ENCODE assay signal across 8 mouse cellular contexts in the genomic region with DNA sequence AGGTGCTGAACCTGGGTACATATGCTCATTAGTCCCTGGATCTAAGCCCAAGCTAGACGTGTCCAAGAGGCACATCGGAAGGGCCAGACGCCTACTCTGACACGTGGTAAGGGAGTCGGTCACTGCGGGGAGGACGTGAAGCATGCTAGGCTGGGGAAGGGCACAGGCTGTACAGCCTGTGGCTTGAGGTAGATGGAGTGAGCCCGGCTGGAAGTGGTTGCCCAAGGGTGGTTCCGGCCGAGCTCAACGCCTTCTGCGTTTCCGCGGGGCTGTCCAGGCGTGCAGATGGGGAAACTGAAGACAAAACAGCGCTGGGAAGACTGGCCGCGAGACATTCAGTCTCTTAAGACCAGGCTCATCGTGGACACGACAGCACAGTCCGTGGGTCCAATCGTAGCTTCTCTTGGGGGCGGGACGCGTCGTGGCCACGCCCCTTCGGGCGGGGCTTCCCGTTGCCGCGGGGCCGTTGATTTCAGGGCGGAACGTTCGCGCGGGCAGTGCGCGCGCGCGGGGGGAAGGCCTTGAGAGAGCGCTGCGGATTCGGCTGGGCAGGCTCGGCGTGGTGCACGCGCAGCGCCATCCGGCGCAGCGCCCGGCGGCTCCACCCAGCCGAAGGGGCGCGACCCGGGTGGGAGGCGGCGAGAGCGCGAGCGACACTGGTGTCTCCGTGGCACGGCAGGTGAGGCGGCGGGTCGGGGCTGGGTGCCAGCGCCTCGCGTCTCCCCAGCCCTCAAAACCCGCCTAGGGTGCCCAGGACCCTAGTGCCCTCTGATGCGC. TPM values are rescaled to one million over a fixed set of nuclear protein-coding genes. Genes with fewer than 3 reads are reported as not detected.
DNase-seq lines count a peak whose midpoint lies in the region; ATAC-seq lines count a peak whose summit lies in the region.

No protein-coding gene starts in this region.

- peak overlapping the region; percentile 80 for H3K9ac ChIP-seq in heart, embryonic 14.5 days (ENCODE audit: low read length)
- peak overlapping the region; percentile 84 for H3K9ac ChIP-seq in liver, embryonic 13.5 days
- peak overlapping the region; percentile 85 for H3K9ac ChIP-seq in stomach, embryonic 16.5 days (ENCODE audit: low read length)

- H3K4me1 ChIP-seq in heart, embryonic 14.5 days (ENCODE audit: control insufficient read depth in 2 of 2, insufficient read depth in 2 of 2, low read length in 2 of 2): peaks cover 11 to 23% of the 10 kb centered on the region in 2 experiments
- H3K4me1 ChIP-seq in liver, embryonic 13.5 days (replicated peaks): peaks cover 29% of the 10 kb centered on the region
- H3K4me1 ChIP-seq in stomach, embryonic 16.5 days (ENCODE audit: control insufficient read depth, insufficient read depth, low read length): peaks cover 39% of the 10 kb centered on the region

- ATAC-seq in erythroid progenitor cell, adult 5-6 weeks (replicated peaks; ENCODE audit: low FRiP score, poor library complexity, severe bottlenecking): peak; percentile 84
- ATAC-seq in heart, embryonic 14.5 days (ENCODE audit: insufficient number of reproducible peaks, insufficient read depth, low FRiP score, low read depth): peak; percentile 95
- peak; percentile 96 for ATAC-seq in liver, embryonic 13.5 days (ENCODE audit: low read depth)
- ATAC-seq in stomach, embryonic 16.5 days (ENCODE audit: insufficient read depth, low FRiP score): peak; percentile 92

- H3K27ac ChIP-seq in heart, embryonic 14.5 days (replicated peaks in 1 of 2; ENCODE audit: control insufficient read depth in 1 of 2, insufficient read depth in 1 of 2, low read depth in 2 of 2, low read length in 2 of 2): peak overlapping the region; percentile 50 to 69; a peak in 2 of 4 replicates
- peak overlapping the region; percentile 47; the same call in 1 of the 2 replicates for H3K27ac ChIP-seq in liver, embryonic 13.5 days
- H3K27ac ChIP-seq in stomach, embryonic 16.5 days (ENCODE audit: low read length): peak overlapping the region; percentile 91

- H3K9me3 ChIP-seq in heart, embryonic 14.5 days (ENCODE audit: control insufficient read depth, low read length): 0 out of 2 replicates have a peak, but pooled peaks cover 3% of the 10 kb centered on the region
- no peaks in the 10 kb centered on the region for H3K9me3 ChIP-seq in liver, embryonic 13.5 days (replicated peaks)
- no peaks in the 10 kb centered on the region for H3K9me3 ChIP-seq in stomach, embryonic 16.5 days (replicated peaks; ENCODE audit: control insufficient read depth, low read length)

- peak overlapping the region; percentile 89 for H3K4me2 ChIP-seq in heart, embryonic 14.5 days (ENCODE audit: low read length)
- H3K4me2 ChIP-seq in liver, embryonic 13.5 days: peak overlapping the region; percentile 91
- H3K4me2 ChIP-seq in stomach, embryonic 16.5 days (ENCODE audit: low read depth, low read length): peak overlapping the region; percentile 81

- DNase-seq in CD4-positive helper T cell, adult 2 months (ENCODE audit: low read depth, low spot score): peak; percentile 99
- peak; percentile 86 for DNase-seq in brain, embryonic 18.5 days (ENCODE audit: low read depth, low spot score)
- peak; percentile 99 for DNase-seq in kidney, postnatal 14 days
- DNase-seq in liver, embryonic 13.5 days: peak; percentile 93
- peak; percentile 95 for DNase-seq in neural tube, embryonic 10.5 days (ENCODE audit: extremely low spot score, low spot score)

- peak overlapping the region; percentile 63 to 81 for H3K4me3 ChIP-seq in heart, embryonic 14.5 days (ENCODE audit: control insufficient read depth in 1 of 2, insufficient read depth in 1 of 2, low read depth in 1 of 2, low read length in 2 of 2)
- H3K4me3 ChIP-seq in liver, embryonic 13.5 days (replicated peaks): peak overlapping the region; percentile 78
- peak overlapping the region; percentile 69 for H3K4me3 ChIP-seq in stomach, embryonic 16.5 days (replicated peaks; ENCODE audit: low read length)

- no peaks in the 10 kb centered on the region; the same call in 1 of the 2 replicates for H3K36me3 ChIP-seq in heart, embryonic 14.5 days (ENCODE audit: control insufficient read depth, insufficient read depth, low read length)
- no peaks in the 10 kb centered on the region for H3K36me3 ChIP-seq in liver, embryonic 13.5 days
- no peaks in the 10 kb centered on the region for H3K36me3 ChIP-seq in stomach, embryonic 16.5 days (ENCODE audit: control insufficient read depth, insufficient read depth, low read length)

- H3K27me3 ChIP-seq in heart, embryonic 14.5 days (ENCODE audit: control insufficient read depth, insufficient read depth, low read length): peaks cover 5% of the 10 kb centered on the region; the same call in 1 of the 2 replicates
- peaks cover 8% of the 10 kb centered on the region; the same call in 1 of the 2 replicates for H3K27me3 ChIP-seq in liver, embryonic 13.5 days
- no peaks in the 10 kb centered on the region for H3K27me3 ChIP-seq in stomach, embryonic 16.5 days (ENCODE audit: control insufficient read depth, insufficient read depth, low read length)

- under 1% methylated on average over 52 of the region's 75 CpGs for WGBS in heart, embryonic 14.5 days
- WGBS in liver, embryonic 13.5 days (ENCODE audit: insufficient replicate concordance): under 1% methylated on average over 73 of the region's 75 CpGs
- under 1% methylated on average over 75 of the region's 75 CpGs for WGBS in stomach, embryonic 16.5 days

RNA-seq across cellular contexts. Expression of gene Fam118a, which starts 8.0 kb away (rescaled TPM):
- 2.2 and 3.8 TPM in 2 replicates for total RNA-seq in erythroid progenitor cell, adult 5-6 weeks (2015; ENCODE audit: low replicate concordance)
- total RNA-seq in erythroid progenitor cell, adult 5-6 weeks (2017; ENCODE audit: low replicate concordance): 1.8 and 22.4 TPM in 2 replicates
- 17.4 and 17.5 TPM in 2 replicates for polyA plus RNA-seq in heart, embryonic 14.5 days (2014; fragmentation: Nextera tagmentation; extraction: Ambion mirVana)
- 8.6 and 8.7 TPM in 2 replicates for polyA plus RNA-seq in liver, embryonic 13.5 days (2015; fragmentation: Nextera tagmentation; extraction: Ambion mirVana)
- polyA plus RNA-seq in stomach, embryonic 16.5 days (2015; fragmentation: Nextera tagmentation; extraction: Ambion mirVana): 29.0 and 30.6 TPM in 2 replicates

RNA-seq across cellular contexts. Expression of gene Upk3a, which starts 19.8 kb away (rescaled TPM):
- not detected in 2 replicates for total RNA-seq in erythroid progenitor cell, adult 5-6 weeks (2015; ENCODE audit: low replicate concordance)
- total RNA-seq in erythroid progenitor cell, adult 5-6 weeks (2017; ENCODE audit: low replicate concordance): not detected in 2 replicates
- polyA plus RNA-seq in heart, embryonic 14.5 days (2014; fragmentation: Nextera tagmentation; extraction: Ambion mirVana): not detected in 2 replicates
- not detected in 2 replicates for polyA plus RNA-seq in liver, embryonic 13.5 days (2015; fragmentation: Nextera tagmentation; extraction: Ambion mirVana)
- polyA plus RNA-seq in stomach, embryonic 16.5 days (2015; fragmentation: Nextera tagmentation; extraction: Ambion mirVana): 4.4 and 10.6 TPM in 2 replicates

RNA-seq across cellular contexts. Expression of gene 5031439G07Rik, which starts 48.4 kb away (rescaled TPM):
- 5.0 and 5.4 TPM in 2 replicates for total RNA-seq in erythroid progenitor cell, adult 5-6 weeks (2015; ENCODE audit: low replicate concordance)
- total RNA-seq in erythroid progenitor cell, adult 5-6 weeks (2017; ENCODE audit: low replicate concordance): 3.2 and 8.9 TPM in 2 replicates
- 9.4 and 9.9 TPM in 2 replicates for polyA plus RNA-seq in heart, embryonic 14.5 days (2014; fragmentation: Nextera tagmentation; extraction: Ambion mirVana)
- 1.2 TPM in 2 replicates for polyA plus RNA-seq in liver, embryonic 13.5 days (2015; fragmentation: Nextera tagmentation; extraction: Ambion mirVana)
- 7.0 and 7.7 TPM in 2 replicates for polyA plus RNA-seq in stomach, embryonic 16.5 days (2015; fragmentation: Nextera tagmentation; extraction: Ambion mirVana)

Comparison
In these comparisons a context has a peak if more than half of its experiments do, and no peak if none do; other contexts are left out.
1. Peak in every context shown above with its lines: DNase-seq, ATAC-seq, H3K4me3 ChIP-seq and H3K27ac ChIP-seq.